9 mouse cellular contexts compared by ENCODE assay signal in genomic region chr14:78287906-78288800, GRCm38 (mm10). TPM values are rescaled to one million over a fixed set of nuclear protein-coding genes. Genes with fewer than 3 reads are reported as not detected.
DNase-seq lines count a peak whose midpoint lies in the region; ATAC-seq and TF ChIP-seq lines count a peak whose summit lies in the region.
"Had no signal": no experiment of that assay in that cellular context is flagged by ENCODE, and none has a peak within 500 bp of the region (broad histone marks: within the 10 kb centered on the region; RNA-seq: fewer than 3 reads in every experiment).

No protein-coding gene starts in this region.

- H3K9ac ChIP-seq in midbrain, embryonic 14.5 days (replicated peaks; ENCODE audit: low read length) = no peak overlapping the region

- H3K36me3 ChIP-seq in E14TG2a.4 (ENCODE audit: insufficient read depth, low read length) = no peaks in the 10 kb centered on the region
- H3K36me3 ChIP-seq in midbrain, embryonic 14.5 days (ENCODE audit: control insufficient read depth, insufficient read depth, low read length) = no peaks in the 10 kb centered on the region

- DNase-seq in layer of hippocampus, adult 11-12 months (ENCODE audit: low spot score) = peak; percentile 64
- DNase-seq in layer of hippocampus, adult 9-10 months (ENCODE audit: low spot score) = no peak
- DNase-seq in adipocyte (ENCODE audit: low spot score) = peak; percentile 70
- DNase-seq in embryo, embryonic 9.5 days (ENCODE audit: extremely low spot score) = peak; percentile 59
- peak; percentile 19 for DNase-seq in large intestine, adult 2 months (ENCODE audit: low read depth, low spot score)
- DNase-seq in midbrain, embryonic 14.5 days = peak; percentile 90
- DNase-seq in spleen, postnatal 36 days (ENCODE audit: low spot score in 2 of 2) = no peak

- 48% methylated on average over 7 of the region's 7 CpGs for WGBS in large intestine, adult 2 months
- 32% methylated on average over 7 of the region's 7 CpGs for WGBS in midbrain, embryonic 14.5 days

- H3K4me2 ChIP-seq in midbrain, embryonic 14.5 days (ENCODE audit: low read length) = no peak overlapping the region

- H3K4me1 ChIP-seq in E14TG2a.4 (replicated peaks; ENCODE audit: low read depth, low read length) = peaks cover 82% of the 10 kb centered on the region
- peaks cover 14% of the 10 kb centered on the region; the same call in 1 of the 2 replicates for H3K4me1 ChIP-seq in midbrain, embryonic 14.5 days (ENCODE audit: control insufficient read depth, insufficient read depth, low read length)

- H3K27me3 ChIP-seq in E14TG2a.4 (ENCODE audit: insufficient read depth, low read length) = peaks cover 11% of the 10 kb centered on the region
- no peaks in the 10 kb centered on the region for H3K27me3 ChIP-seq in midbrain, embryonic 14.5 days (ENCODE audit: control insufficient read depth, insufficient read depth, low read length)

- H3K9me3 ChIP-seq in E14TG2a.4 (ENCODE audit: low read length) = peaks cover 12% of the 10 kb centered on the region
- H3K9me3 ChIP-seq in midbrain, embryonic 14.5 days (ENCODE audit: control insufficient read depth, low read length) = no peaks in the 10 kb centered on the region

- peak; percentile 75 for TF ChIP-seq CTCF in E14TG2a.4 (conservative IDR thresholded peaks at IDR 0.05; ENCODE audit: low read length)

- H3K27ac ChIP-seq in midbrain, embryonic 14.5 days (replicated peaks; ENCODE audit: low read depth, low read length) = no peak overlapping the region
- H3K27ac ChIP-seq: macrophage had no signal

- no peak overlapping the region for H3K4me3 ChIP-seq in E14TG2a.4 (replicated peaks; ENCODE audit: low read length)
- H3K4me3 ChIP-seq in midbrain, embryonic 14.5 days (replicated peaks; ENCODE audit: low read depth, low read length) = no peak overlapping the region

- no peak for ATAC-seq in midbrain, embryonic 14.5 days (ENCODE audit: low FRiP score, low TSS enrichment)

RNA-seq across cellular contexts. Expression of gene Tnfsf11, which starts 19.7 kb away (rescaled TPM):
- 0.30 and 0.47 TPM in 2 replicates for polyA plus RNA-seq in large intestine, adult 2 months (2012; rRNA removed)
- polyA plus RNA-seq in midbrain, embryonic 14.5 days (2014; fragmentation: Nextera tagmentation; extraction: Ambion mirVana) = not detected in 2 replicates
- polyA plus RNA-seq: macrophage had no signal

Comparison
In these comparisons a context has a peak if more than half of its experiments do, and no peak if none do; other contexts are left out.
1. DNase-seq: peak in layer of hippocampus, adult 11-12 months (single experiment), adipocyte (single experiment), embryo, embryonic 9.5 days (single experiment), large intestine, adult 2 months (single experiment) and midbrain, embryonic 14.5 days (single experiment); none in layer of hippocampus, adult 9-10 months (single experiment) and spleen, postnatal 36 days (0 of 2).